Mouse (Mus musculus) mesoderm, embryonic 11.5 days (tissue): ENCODE results near the gene Vipr1.

ENCODE experiments used
- DNase-seq: peaks from one replicate; pipeline ENCODE4 v3.0.0-alpha.2; 2012; ENCODE audit warnings: low read depth, low spot score

Gene Vipr1

DNA sequence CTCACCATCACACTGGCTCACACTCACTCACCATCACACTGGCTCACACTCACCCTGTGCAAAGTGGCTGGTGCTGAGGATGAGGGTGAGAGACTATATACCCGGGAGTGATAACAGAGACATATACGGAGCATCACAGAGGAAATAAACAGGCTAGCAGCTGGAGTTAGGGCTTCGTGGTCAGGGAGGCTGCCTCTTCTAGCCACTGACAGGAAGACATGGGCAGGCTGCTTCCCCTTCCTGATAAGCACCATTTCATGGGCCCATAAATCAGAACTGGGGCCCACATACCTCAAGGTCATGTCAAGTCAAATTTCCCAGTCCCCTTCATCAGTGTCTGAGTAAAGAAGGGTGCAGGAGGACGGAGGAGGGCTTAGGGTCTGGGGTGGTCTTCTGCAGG, 34.6 kb downstream of the Vipr1 start:
- DNase-seq = no peak

DNA sequence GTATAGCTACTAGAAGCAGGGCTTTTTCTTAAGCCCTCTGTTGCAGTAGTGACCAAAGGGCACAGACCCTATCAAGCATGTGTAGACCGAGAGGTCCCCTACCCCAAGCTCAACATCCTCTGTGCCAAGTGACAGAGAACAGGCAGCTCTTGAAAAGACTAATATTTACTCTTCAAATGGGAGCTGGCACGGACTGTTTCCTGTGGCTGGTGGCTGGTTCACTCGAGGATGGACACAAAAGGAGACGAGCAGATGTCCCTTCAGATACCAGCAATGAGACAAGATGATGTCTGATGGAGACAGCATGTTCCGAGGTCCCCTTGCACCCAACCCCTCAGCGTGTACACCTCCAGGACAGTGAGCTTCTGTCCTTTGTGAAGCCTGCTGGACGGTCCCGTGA, 35.0 kb downstream of the Vipr1 start:
- DNase-seq = no peak

GRCm38 (mm10) chr9:121679549-121679948, 37.0 kb downstream of the Vipr1 start:
- peak; percentile 74 for DNase-seq

- no peak for DNase-seq
These were observed 38.7 kb downstream of the Vipr1 start for GRCm38 (mm10) chr9:121681191-121681590.

DNA sequence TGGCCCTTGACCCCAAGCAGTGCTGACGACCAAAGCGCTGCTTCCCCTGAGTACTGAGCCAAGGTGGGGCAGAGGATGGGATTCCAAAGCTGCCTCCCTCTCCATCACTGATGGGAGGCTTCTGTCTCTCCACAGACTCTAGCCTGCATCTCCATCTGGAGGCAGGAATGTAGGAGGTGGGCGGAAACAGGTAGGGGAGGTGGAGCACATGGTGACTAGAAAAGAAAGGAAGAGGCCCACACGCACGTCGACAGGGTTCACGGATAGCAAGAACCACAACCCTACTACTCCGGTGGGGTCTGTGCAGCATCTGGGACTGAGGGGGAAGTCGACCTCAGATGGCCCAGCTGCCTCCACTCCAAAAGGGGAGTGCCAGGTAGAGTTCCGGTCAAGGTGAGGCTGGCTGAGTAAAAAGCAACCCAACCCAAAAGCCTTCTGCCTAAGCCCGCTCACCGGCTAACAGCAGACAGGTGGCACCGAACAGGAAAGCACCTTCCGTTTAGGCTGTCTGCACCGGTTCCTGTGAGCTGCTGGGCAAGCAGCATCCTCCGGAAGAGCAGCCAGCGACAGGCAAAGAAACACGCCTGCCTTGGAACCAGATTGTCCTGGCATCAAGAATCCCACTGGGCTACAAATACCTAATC, 39.6 kb downstream of the Vipr1 start:
- DNase-seq = no peak

GRCm38 (mm10) chr9:121684702-121685101, 42.2 kb downstream of the Vipr1 start:
- no peak for DNase-seq

GRCm38 (mm10) chr9:121690200-121690651, 47.7 kb downstream of the Vipr1 start:
- DNase-seq = peak; percentile 31

DNA sequence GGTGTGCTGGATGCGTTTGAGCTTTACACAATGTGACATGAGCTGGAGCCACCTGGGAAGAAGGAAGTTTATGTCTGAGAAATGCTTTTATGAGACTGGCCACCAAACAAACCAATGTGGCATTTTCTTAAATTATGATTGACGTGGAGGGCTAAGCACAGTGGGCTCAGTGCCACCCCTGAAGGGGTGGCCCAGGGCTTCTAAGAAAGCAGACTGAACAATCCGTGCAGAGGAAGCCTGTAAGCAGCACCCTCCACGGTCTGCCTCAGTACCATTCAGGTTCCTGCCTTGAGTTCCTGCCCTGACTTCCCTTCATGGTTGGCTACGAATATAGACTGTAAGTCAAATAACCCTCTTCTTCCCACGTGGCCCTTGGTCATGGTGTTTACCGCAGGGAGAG, 48.2 kb downstream of the Vipr1 start:
- DNase-seq = no peak

GRCm38 (mm10) chr9:121694736-121695135, 52.2 kb downstream of the Vipr1 start:
- DNase-seq = no peak

GRCm38 (mm10) chr9:121696626-121697025, 54.1 kb downstream of the Vipr1 start:
- DNase-seq = no peak

DNA sequence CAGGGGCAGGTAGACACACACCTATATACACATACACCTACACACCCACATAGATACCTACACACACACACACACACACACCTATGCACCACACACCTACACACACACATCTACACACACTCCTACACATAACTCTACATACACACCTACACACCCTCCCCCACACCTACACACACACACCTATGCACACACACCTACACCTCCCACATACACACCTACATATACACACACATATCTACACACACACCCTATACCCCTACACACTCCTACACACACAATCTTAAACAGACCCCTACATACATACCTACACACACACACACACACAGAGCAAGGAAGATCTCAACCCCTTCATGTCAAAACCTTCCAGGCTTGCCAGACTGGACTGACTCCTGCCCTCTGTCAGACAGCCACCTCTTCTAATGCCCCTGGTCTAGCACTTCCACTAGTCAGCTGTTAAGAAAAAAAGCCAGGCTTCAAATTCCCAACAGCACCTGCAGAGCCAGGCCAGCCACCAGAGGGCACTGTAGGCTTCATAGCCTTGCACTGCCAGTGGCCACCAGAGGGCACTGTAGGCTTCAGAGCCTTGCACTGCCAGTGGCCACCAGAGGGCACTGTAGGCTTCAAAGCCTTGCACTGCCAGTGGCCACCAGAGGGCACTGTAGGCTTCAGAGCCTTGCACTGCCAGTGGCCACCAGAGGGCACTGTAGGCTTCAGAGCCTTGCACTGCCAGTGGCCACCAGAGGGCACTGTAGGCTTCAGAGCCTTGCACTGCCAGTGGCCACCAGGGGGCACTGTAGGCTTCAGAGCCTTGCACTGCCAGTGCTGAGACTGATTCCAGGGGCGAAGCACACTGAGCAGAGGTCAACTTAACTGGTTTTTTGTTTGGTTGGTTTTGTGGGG, 54.9 kb downstream of the Vipr1 start:
- peak; percentile 66 for DNase-seq

- DNase-seq = no peak
These were observed 61.7 kb downstream of the Vipr1 start for GRCm38 (mm10) chr9:121704261-121704645.

GRCm38 (mm10) chr9:121704646-121705625, 62.4 kb downstream of the Vipr1 start, which contains the start of gene Sec22c:
Gene Sec22c (minus strand): TSS chr9:121705490.
- DNase-seq = peak; percentile 94

DNA sequence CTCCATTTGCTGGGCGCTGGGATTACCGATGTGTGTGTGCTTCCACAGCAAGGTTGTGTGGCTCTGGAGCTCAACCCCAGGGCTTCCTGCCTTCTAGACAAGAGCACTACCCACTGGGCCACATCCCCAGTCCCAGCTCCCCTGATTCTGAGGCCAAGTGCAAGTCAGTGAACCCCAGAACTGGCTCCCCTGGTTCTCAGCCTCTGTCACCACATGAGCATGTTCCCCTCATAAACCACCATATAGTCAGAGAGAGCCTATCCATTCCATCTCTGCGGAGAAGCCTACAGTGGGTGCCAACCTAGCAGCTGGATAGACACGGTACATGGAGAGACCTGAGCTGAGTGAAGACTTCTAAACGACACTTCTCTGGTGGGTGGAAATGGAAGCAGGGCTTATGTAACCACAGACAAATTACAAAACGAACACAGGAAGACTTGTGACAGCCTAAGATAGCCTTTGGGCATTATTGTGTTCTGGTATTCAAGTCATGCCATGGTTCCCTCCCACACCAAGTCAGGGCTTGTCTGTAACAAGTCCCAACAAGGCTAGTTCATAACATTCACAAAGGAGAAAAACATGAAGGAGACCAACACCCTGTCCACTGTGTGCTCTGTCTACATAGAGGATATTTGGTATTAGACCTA, 63.6 kb downstream of the Vipr1 start:
- no peak for DNase-seq

GRCm38 (mm10) chr9:121707801-121708200, 65.3 kb downstream of the Vipr1 start:
- no peak for DNase-seq

DNA sequence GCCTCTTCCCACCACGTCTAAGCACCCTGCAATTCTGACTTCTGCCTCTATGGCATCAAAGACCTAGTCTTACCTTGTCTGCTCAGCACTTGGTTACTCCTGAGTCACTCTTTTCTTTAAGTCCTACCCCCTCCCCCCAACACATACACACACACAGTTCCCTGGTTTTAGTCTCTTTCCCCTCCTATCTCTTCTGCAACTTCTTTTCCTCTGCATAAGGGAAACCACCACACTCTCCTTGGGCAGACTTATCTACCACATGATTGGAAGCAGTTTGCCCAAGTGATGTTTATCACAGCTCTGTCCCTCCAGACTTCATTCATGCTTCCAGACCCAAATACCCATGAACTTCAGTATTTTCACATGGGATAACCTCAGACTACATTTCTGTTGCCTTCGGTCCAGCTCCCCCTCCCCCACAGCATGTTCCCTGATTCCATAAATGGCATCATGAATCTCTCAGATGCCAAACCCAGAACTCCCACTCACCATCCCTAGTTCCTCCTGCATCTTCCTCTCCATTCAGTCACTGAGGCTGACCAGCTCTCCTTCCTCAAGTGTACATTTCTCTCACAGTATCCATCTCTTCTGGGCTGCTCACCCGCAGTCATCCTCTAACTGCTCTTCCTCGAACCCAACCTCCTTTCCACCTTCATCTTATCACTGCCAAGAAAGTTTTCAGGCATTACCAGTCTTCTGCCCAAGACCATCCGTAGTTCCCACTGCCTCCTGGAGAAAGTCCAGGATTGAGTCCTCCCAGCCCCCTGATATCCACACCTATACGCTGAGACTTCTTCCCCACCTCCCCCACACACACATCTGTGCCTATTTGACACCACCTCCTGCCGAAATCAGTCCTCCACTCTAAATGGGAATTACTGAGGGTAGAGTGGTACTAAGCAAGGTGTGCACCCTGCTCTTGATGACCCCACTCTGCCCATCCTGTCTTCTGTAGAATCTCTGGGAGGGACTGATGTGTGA, 66.3 kb downstream of the Vipr1 start:
- no peak for DNase-seq

GRCm38 (mm10) chr9:121709898-121710583, 67.5 kb downstream of the Vipr1 start, which contains the start of gene Ss18l2:
Gene Ss18l2 (plus strand): TSS chr9:121710329.
- peak; percentile 100 for DNase-seq

- no peak for DNase-seq
These were observed 68.1 kb downstream of the Vipr1 start for GRCm38 (mm10) chr9:121710584-121710975.

GRCm38 (mm10) chr9:121717048-121717447, 74.5 kb downstream of the Vipr1 start:
- no peak for DNase-seq
